Mouse (Mus musculus) forebrain, embryonic 11.5 days (tissue): Measurements from ENCODE around the gene Zfp428. TPM values are rescaled to one million over a fixed set of nuclear protein-coding genes. Genes with fewer than 3 reads are reported as not detected.

Source experiments
- ATAC-seq: fragments of 200-750 bp; cut with Nextera tagmentation; replicated peaks from 2 replicates; pipeline ENCODE4 v1.8.0; 2017; ENCODE audit warnings: moderate TSS enrichment; ENCODE audit not compliant: low FRiP score
- DNase-seq: peaks from one replicate; pipeline ENCODE4 v3.0.0-alpha.2; 2017; ENCODE audit warnings: low spot score
- H3K27ac ChIP-seq: fragments of 300-500 bp; sonication (generic); 2 replicates; pipeline ENCODE4 v1.5.1; 2014; ENCODE audit warnings: low read depth, low read length
- H3K27me3 ChIP-seq: fragments of 300-500 bp; sonication (generic); 2 replicates; pipeline ENCODE4 v1.6.1; 2014; ENCODE audit warnings: mild to moderate bottlenecking, low read length, mixed read lengths; ENCODE audit not compliant: control insufficient read depth, insufficient read depth
- H3K36me3 ChIP-seq: fragments of 300-500 bp; sonication (generic); 2 replicates; pipeline ENCODE4 v1.6.1; 2014; ENCODE audit warnings: mild to moderate bottlenecking, low read length, moderate library complexity, mixed read lengths; ENCODE audit not compliant: control insufficient read depth, insufficient read depth
- H3K4me1 ChIP-seq: fragments of 300-500 bp; sonication (generic); replicated peaks from 2 replicates; pipeline ENCODE4 v1.6.1; 2014; ENCODE audit warnings: low read length, mixed read lengths; ENCODE audit not compliant: control insufficient read depth, insufficient read depth
- H3K4me2 ChIP-seq: fragments of 300-500 bp; sonication (generic); 2 replicates; pipeline ENCODE4 v1.6.1; 2014; ENCODE audit warnings: low read depth, mild to moderate bottlenecking, low read length, moderate library complexity, mixed read lengths; ENCODE audit not compliant: severe bottlenecking
- H3K4me3 ChIP-seq: fragments of 300-500 bp; sonication (generic); 2 replicates; pipeline ENCODE4 v1.5.1; 2014; ENCODE audit warnings: low read depth, low read length
- H3K9ac ChIP-seq: fragments of 300-500 bp; sonication (generic); 2 replicates; pipeline ENCODE4 v1.6.1; 2014; ENCODE audit warnings: low read length
- H3K9me3 ChIP-seq: fragments of 300-500 bp; sonication (generic); 2 replicates; pipeline ENCODE4 v1.6.1; 2016; ENCODE audit warnings: low read length, mixed read lengths; ENCODE audit not compliant: control insufficient read depth
- WGBS: fragments of 180-500 bp; shearing (Covaris S2); extraction: QIAGEN DNeasy Blood & Tissue Kit; methylation state at CpG from one replicate; pipeline ENCODE4 v1.1.7; 2014; 5-methylcytosine and 5-hydroxymethylcytosine counted together
- polyA plus RNA-seq: library from polyadenylated mRNA; unstranded; fragments of >200 nt; fragmentation: Nextera tagmentation; extraction: Ambion mirVana; gene quantifications from 2 replicates; pipeline ENCODE4 v1.2.1, GENCODE M21; 2014

The Zfp428 gene
- polyA plus RNA-seq, 1 experiment from 2014 or later: 109 TPM

DNA sequence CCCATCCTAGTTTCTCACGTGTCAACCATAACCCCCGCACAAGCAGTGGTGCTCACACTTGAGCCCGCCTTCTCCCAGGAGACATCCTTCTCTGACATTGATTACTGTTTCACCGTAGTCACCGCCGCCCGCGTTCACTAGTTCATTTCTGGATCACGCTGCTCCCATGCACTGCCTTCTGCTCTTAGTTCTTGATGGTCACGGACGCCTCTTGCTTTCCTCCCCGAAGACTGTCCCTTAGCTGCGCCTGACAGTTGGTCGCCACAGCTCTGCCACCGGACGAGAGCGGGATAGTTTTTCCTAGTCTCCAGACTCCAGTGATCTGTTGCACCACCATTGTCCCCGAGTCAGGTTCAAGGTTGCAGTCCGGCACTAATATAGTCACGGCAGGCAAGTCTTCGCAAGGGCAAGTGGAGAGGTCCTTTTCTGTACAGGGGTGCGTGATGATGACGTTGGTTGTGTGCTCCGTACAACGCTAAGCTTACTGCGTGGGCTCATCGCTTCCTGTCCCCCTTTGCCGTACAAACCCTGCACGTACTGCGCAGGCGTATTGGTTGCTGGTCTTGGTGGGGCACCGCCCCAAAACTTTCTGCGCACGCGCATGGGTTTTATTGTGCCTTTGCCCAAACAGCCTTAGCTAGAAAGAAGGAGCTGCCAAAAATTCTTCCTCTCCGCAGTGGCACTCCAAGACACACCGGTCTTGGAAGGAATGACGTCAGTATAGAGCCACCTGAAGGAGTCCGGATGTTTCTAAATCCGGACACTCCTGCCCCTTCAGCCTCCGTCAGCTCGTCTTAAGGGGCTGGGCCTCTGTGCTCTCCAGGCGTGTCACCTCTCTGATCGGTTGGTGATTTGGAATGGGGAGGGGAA, 23.5 kb downstream of the Zfp428 start, which contains the start of gene Irgq:
Irgq (plus strand) TSS at position 628 of the 870 bp plus-strand sequence.
- peak within 1 kb of the TSS; percentile 47 for H3K4me3 ChIP-seq
- H3K4me1 ChIP-seq: peaks cover 13% of the 10 kb centered on the region
- under 1% methylated on average over 44 of the region's 44 CpGs for WGBS

DNA sequence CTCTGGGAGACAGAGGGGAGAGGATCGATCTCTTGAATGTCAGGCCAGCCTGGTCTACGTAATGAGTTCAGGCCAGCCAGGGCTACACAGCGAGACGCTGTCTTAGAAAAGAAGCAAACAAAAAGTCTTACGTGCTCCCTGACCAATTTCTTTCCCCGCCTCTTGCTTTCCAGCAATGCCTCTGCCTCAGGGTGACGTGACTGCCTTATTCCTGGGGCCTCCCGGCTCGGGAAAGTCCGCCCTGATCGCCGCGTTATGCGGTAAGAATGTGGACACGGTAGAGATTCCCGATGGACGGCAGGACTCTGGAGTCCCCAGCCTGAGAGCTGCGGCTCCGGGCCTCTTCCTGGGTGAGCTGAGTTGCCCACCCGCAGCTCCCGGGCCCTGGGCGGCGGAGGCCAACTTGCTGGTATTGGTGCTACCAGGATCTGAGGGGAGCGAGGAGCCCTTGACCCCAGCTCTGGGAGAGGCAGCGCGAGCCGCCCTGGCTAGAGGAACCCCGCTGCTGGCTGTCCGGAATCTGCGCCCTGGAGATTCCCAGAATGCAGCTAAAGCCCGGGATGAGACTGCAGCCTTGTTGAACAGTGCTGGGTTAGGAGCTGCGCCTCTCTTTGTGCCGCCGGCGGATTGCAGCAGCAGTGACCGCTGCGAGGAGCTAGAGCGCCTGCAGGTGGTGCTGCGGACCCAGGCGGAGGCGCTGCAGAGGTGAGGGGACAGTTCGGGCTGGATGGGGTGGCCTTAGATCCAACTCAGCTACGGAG, 24.6 kb downstream of the Zfp428 start:
- Histone ChIP-seq H3K4me3 (peak overlapping the region; percentile 47), H3K27ac (peak overlapping the region; percentile 66), H3K36me3 (no peaks in the 10 kb centered on the region), H3K4me1 (peaks cover 13% of the 10 kb centered on the region), H3K4me2 (peak overlapping the region; percentile 90), H3K9me3 (no peaks in the 10 kb centered on the region), H3K9ac (peak overlapping the region; percentile 91), H3K27me3 (peaks cover 16% of the 10 kb centered on the region)
- ATAC-seq (peak; percentile 69), DNase-seq (peak; percentile 87)
- under 1% methylated on average over 43 of the region's 43 CpGs for WGBS

More for the DNA sequence above, 23.5 kb downstream of the Zfp428 start, which contains the start of gene Irgq:
- Histone ChIP-seq H3K4me2 (peak within 1 kb of the TSS; percentile 90), H3K36me3 (no peaks in the 10 kb centered on the region), H3K9ac (peak within 1 kb of the TSS; percentile 91), H3K9me3 (no peaks in the 10 kb centered on the region), H3K27ac (peak within 1 kb of the TSS; percentile 66), H3K27me3 (peaks cover 16% of the 10 kb centered on the region)
- ATAC-seq (peak; percentile 93), DNase-seq (peak; percentile 99)

DNA sequence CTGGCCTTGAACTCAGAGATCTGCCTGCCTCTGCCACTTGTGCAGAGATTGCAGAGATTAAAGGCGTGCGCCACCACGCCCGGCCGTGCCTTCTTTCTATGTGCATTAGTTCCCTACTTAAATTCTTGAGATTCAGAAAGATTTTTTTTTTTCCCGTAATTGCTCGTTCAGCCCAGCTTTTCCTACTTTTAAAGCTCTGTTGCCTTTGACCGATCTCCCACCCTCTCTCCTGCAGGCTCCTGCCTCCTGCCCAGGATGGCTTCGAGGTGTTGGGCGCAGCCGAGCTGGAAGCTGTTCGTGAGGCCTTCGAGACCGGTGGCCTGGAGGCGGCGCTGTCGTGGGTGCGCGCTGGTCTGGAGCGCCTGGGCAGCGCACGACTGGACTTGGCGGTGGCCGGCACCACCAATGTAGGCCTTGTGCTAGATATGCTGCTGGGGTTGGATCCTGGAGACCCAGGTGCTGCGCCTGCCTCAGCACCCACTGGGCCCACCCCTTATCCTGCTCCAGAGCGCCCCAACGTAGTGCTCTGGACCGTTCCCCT, 26.3 kb downstream of the Zfp428 start:
- ATAC-seq: no peak
- Histone ChIP-seq H3K27me3 (peaks cover 16% of the 10 kb centered on the region), H3K27ac (no peak overlapping the region), H3K4me2 (no peak overlapping the region), H3K9ac (no peak overlapping the region), H3K36me3 (no peaks in the 10 kb centered on the region), H3K9me3 (no peaks in the 10 kb centered on the region), H3K4me1 (peaks cover 13% of the 10 kb centered on the region), H3K4me3 (no peak overlapping the region)
- WGBS: 54% methylated on average over 28 of the region's 28 CpGs
- DNase-seq: no peak

DNA sequence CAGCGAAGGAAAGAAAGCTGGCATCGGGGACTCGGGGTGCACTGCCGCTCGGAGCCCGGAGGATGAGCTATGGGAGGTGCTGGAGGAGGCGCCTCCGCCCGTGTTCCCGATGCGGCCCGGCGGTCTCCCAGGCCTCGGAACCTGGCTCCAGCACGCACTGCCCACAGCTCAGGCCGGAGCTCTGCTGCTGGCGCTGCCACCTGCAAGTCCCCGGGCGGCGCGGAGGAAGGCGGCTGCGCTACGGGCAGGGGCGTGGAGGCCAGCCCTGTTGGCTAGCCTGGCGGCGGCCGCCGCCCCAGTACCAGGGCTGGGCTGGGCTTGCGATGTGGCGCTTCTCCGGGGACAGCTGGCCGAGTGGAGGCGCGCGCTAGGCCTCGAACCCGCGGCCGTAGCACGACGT, 27.0 kb downstream of the Zfp428 start:
- ATAC-seq (no peak), DNase-seq (peak; percentile 65)
- H3K27ac ChIP-seq: no peak overlapping the region
- H3K9me3 ChIP-seq: no peaks in the 10 kb centered on the region
- H3K36me3 ChIP-seq: no peaks in the 10 kb centered on the region
- H3K27me3 ChIP-seq: peaks cover 16% of the 10 kb centered on the region
- H3K4me2 ChIP-seq: 0 out of 2 replicates have a peak overlapping the region, but pooled peaks have one; percentile 15
- peaks cover 13% of the 10 kb centered on the region for H3K4me1 ChIP-seq
- 16% methylated on average over 37 of the region's 42 CpGs for WGBS
- H3K4me3 ChIP-seq: 0 out of 2 replicates have a peak overlapping the region, but pooled peaks have one; percentile 9
- no peak overlapping the region for H3K9ac ChIP-seq

DNA sequence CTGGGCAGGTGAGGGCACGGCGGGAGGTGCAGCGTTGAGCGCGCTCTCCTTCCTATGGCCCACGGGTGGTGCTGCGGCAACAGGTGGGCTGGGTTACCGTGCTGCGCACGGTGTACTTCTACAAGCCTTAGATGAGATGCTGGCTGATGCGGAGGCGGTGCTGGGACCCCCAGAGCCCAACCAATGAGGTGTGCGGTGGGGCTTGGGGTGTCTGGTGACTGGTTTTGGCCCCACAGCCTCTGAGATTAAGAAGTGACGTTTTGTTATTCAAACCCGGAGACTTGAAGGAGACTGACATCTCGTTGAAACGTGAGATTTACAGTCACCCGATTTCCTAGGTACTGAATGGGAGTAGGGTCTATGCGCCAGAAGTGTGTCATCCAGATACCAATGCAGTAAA, 27.5 kb downstream of the Zfp428 start:
- Histone ChIP-seq H3K9ac (no peak overlapping the region), H3K27me3 (peaks cover 16% of the 10 kb centered on the region), H3K4me3 (no peak overlapping the region), H3K4me1 (peaks cover 13% of the 10 kb centered on the region), H3K9me3 (no peaks in the 10 kb centered on the region), H3K4me2 (no peak overlapping the region), H3K36me3 (no peaks in the 10 kb centered on the region), H3K27ac (no peak overlapping the region)
- 25% methylated on average over 19 of the region's 19 CpGs for WGBS
- ATAC-seq (no peak), DNase-seq (no peak)

DNA sequence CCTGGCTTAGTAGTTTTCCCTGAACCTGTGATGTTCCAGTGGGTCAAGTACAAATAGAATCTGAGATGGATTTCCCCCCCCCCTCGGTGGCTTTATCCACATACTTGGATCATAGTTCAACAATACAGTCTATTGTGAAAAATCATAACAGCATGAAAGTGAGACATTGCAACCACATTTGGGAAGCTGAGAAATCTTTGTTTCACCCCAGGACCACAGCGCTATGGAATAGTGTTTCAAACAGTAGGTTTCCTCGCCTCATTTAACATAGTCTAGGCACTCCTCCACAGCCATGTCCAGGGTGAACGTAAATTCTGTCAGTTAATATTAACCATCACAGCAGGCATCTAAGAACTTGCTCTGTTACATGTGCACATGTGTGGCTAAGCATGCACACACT, 30.3 kb downstream of the Zfp428 start:
- Histone ChIP-seq H3K4me3 (no peak overlapping the region), H3K9me3 (no peaks in the 10 kb centered on the region), H3K9ac (no peak overlapping the region), H3K27me3 (peaks cover 16% of the 10 kb centered on the region), H3K4me1 (peaks cover 7% of the 10 kb centered on the region), H3K4me2 (no peak overlapping the region), H3K27ac (no peak overlapping the region), H3K36me3 (no peaks in the 10 kb centered on the region)
- ATAC-seq: no peak
- WGBS: 81% methylated on average over 4 of the region's 4 CpGs
- DNase-seq: no peak

DNA sequence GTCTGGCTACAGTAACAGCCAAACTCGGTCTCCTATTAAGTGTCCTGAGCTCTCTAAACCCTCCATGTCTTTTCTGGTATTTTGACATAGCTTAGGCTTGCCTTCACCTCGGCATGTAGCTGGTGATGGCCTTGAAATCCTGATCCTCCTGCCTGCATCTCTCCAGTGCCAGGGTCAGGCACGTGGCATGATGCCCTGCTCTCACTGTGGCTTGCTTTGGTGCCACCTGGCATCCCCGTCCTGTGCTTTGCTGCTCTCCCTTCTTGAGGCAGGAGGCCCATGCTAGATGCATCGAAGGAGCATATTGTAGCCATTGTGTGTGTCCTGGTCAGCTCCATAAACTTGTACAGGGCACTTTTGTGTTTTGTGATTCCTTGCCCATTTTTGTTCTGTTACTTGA, 30.8 kb downstream of the Zfp428 start:
- peaks cover 16% of the 10 kb centered on the region for H3K27me3 ChIP-seq
- H3K4me3 ChIP-seq: no peak overlapping the region
- no peak overlapping the region for H3K4me2 ChIP-seq
- 84% methylated on average over 5 of the region's 5 CpGs for WGBS
- ATAC-seq (no peak), DNase-seq (no peak)
- no peaks in the 10 kb centered on the region for H3K9me3 ChIP-seq
- H3K4me1 ChIP-seq: peaks cover 6% of the 10 kb centered on the region; the same call in 1 of the 2 replicates
- no peaks in the 10 kb centered on the region for H3K36me3 ChIP-seq
- H3K27ac ChIP-seq: no peak overlapping the region
- H3K9ac ChIP-seq: no peak overlapping the region

DNA sequence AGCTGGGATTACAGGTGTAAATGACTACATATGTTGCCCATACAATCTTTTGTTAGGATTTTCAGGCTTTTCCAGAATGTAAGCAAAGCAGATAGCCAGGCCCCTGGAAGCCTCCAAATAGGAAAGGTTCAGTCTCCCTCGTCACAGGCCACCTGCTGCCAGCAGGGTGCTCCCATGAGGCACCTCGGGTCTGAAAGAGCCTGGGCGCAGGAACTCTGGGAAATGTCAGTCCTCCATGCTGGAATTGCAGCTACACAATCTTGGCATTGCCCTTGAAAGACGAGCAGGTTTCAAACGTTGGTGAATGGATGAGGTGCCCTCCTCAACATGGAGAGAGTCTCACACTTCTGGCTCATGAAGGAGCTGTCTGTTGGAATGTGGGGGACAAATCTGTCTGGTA, 31.3 kb downstream of the Zfp428 start:
- DNase-seq (no peak), ATAC-seq (no peak)
- Histone ChIP-seq H3K27me3 (peaks cover 14% of the 10 kb centered on the region), H3K9me3 (no peaks in the 10 kb centered on the region), H3K4me1 (peaks cover 6% of the 10 kb centered on the region; the same call in 1 of the 2 replicates), H3K4me2 (no peak overlapping the region), H3K4me3 (no peak overlapping the region), H3K9ac (no peak overlapping the region), H3K36me3 (no peaks in the 10 kb centered on the region), H3K27ac (no peak overlapping the region)
- 56% methylated on average over 5 of the region's 5 CpGs for WGBS
